Mouse (Mus musculus) liver, embryonic 14.5 days (tissue): ENCODE measurements around the gene Oosp1. TPM values are rescaled to one million over a fixed set of nuclear protein-coding genes. Genes with fewer than 3 reads are reported as not detected.

Experiments
- ATAC-seq: fragments of 200-750 bp; cut with Nextera tagmentation; 2 replicates; pipeline ENCODE4 v1.8.0; 2017; ENCODE audit warnings: moderate number of reproducible peaks, mild to moderate bottlenecking, moderate library complexity; ENCODE audit not compliant: insufficient read depth
- DNase-seq, 3 experiments: peaks; one replicate each; pipeline ENCODE4 v3.0.0-alpha.2; 2012 to 2013; ENCODE audit warnings: low read depth in 3 of 3, low spot score in 3 of 3
- H3K27ac ChIP-seq: fragments of 300-500 bp; sonication (generic); 2 replicates; pipeline ENCODE4 v1.5.1; 2014; ENCODE audit warnings: moderate library complexity, mild to moderate bottlenecking, control low read depth, inconsistent platforms
- H3K27me3 ChIP-seq: fragments of 300-500 bp; sonication (generic); 2 replicates; pipeline ENCODE4 v1.6.1; 2014; ENCODE audit warnings: mild to moderate bottlenecking, low read length, moderate library complexity; ENCODE audit not compliant: control insufficient read depth, insufficient read depth
- H3K36me3 ChIP-seq: fragments of 300-500 bp; sonication (generic); replicated peaks from 2 replicates; pipeline ENCODE4 v1.6.1; 2014; ENCODE audit warnings: low read depth; ENCODE audit not compliant: control insufficient read depth, insufficient read depth
- H3K4me1 ChIP-seq, 2 experiments: fragments of 200-500 bp in 1 of 2; fragments of 300-500 bp in 1 of 2; sonication (generic) in 1 of 2; replicated peaks; 2 replicates each; pipeline ENCODE4 v1.6.1; 2012 to 2014; ENCODE audit warnings: antibody characterized with exemption in 1 of 2, inconsistent platforms in 1 of 2, low read length in 1 of 2; ENCODE audit not compliant: control insufficient read depth in 2 of 2, insufficient read depth in 2 of 2
- H3K4me2 ChIP-seq: fragments of 300-500 bp; sonication (generic); 2 replicates; pipeline ENCODE4 v1.6.1; 2014; ENCODE audit warnings: low read depth, mild to moderate bottlenecking, control low read depth, moderate library complexity
- H3K4me3 ChIP-seq, 2 experiments: fragments of 200-500 bp in 1 of 2; fragments of 300-500 bp in 1 of 2; sonication (generic) in 1 of 2; 2 replicates each; pipeline ENCODE4 v1.5.1; 2012 to 2014; ENCODE audit warnings: low read depth in 2 of 2, low read length in 2 of 2, mild to moderate bottlenecking in 2 of 2, control low read depth in 1 of 2, inconsistent platforms in 1 of 2, moderate library complexity in 1 of 2; ENCODE audit not compliant: insufficient read depth in 1 of 2
- H3K9ac ChIP-seq: fragments of 300-500 bp; sonication (generic); replicated peaks from 2 replicates; pipeline ENCODE4 v1.6.1; 2014; ENCODE audit warnings: mild to moderate bottlenecking, control low read depth, moderate library complexity
- H3K9me3 ChIP-seq: fragments of 300-500 bp; sonication (generic); 2 replicates; pipeline ENCODE4 v1.6.1; 2016; ENCODE audit warnings: low read length, mixed read lengths; ENCODE audit not compliant: control insufficient read depth
- CTCF ChIP-seq: IDR thresholded peaks from 2 replicates; pipeline ENCODE4 v1.5.1; 2016; ENCODE audit warnings: antibody characterized with exemption, low read depth, control low read depth
- EP300 ChIP-seq: IDR thresholded peaks from 2 replicates; pipeline ENCODE4 v1.6.1; 2016; ENCODE audit warnings: antibody characterized with exemption, low read depth
- WGBS: fragments of 180-500 bp; shearing (Covaris S2); extraction: QIAGEN DNeasy Blood & Tissue Kit; methylation state at CpG from one replicate; pipeline ENCODE4 v1.1.7; 2014; ENCODE audit not compliant: insufficient replicate concordance; 5-methylcytosine and 5-hydroxymethylcytosine counted together
- polyA plus RNA-seq, 2 experiments: library from polyadenylated mRNA; depleted of rRNA in 1 of 2; stranded (reverse) in 1 of 2; unstranded in 1 of 2; fragments of >200 nt; fragmentation: Nextera tagmentation in 1 of 2; extraction: Ambion mirVana in 1 of 2; gene quantifications; 2 replicates each; pipeline versions ENCODE4 v1.2.1 to v1.2.3; 2012 to 2014

Gene Oosp1
- polyA plus RNA-seq, 2 experiments, result 0.08 to 0.22 TPM

- no peak for DNase-seq
- no peak overlapping the region for H3K4me3 ChIP-seq
- TF ChIP-seq CTCF (no peak), EP300 (no peak)
- WGBS, result 67% methylated on average over 6 of the region's 6 CpGs
- no peaks in the 10 kb centered on the region for H3K36me3 ChIP-seq
- H3K9me3 ChIP-seq, result no peaks in the 10 kb centered on the region
- H3K4me2 ChIP-seq, result no peak overlapping the region
- H3K9ac ChIP-seq, result no peak overlapping the region
- no peak for ATAC-seq
- H3K27ac ChIP-seq, result no peak overlapping the region
- peaks cover 11 to 16% of the 10 kb centered on the region in 2 experiments for H3K4me1 ChIP-seq
- no peaks in the 10 kb centered on the region for H3K27me3 ChIP-seq
Observed at GRCm38 (mm10) chr19:11724275-11724674, 33.3 kb upstream of the Oosp1 start.

DNA sequence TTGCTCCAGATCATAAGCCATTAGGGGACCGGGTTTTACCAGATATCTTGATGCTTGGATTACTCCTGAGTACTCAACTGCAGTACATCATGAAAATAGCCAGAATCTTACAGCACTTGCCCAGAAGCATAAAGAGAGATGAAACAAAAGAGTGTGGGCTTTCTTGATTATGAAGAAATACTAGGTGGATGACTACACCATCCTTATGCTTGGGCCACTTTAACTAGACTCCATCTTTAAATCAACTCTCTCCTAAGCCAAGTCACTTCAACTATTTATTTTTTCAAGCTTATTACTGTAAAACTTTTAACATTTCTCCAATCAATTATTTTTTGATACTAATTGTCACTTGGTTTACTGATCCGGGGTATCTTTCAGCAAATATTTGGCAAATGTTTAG, 32.9 kb upstream of the Oosp1 start:
- TF ChIP-seq EP300 (no peak), CTCF (no peak)
- Histone ChIP-seq H3K27ac (no peak overlapping the region), H3K9ac (no peak overlapping the region), H3K4me3 (no peak overlapping the region), H3K27me3 (no peaks in the 10 kb centered on the region), H3K9me3 (no peaks in the 10 kb centered on the region), H3K4me1 (peaks cover 11 to 15% of the 10 kb centered on the region in 2 experiments), H3K4me2 (no peak overlapping the region), H3K36me3 (no peaks in the 10 kb centered on the region)
- ATAC-seq (no peak), DNase-seq (no peak)
- 69% methylated on average over 2 of the region's 2 CpGs for WGBS

GRCm38 (mm10) chr19:11720071-11720470, 29.1 kb upstream of the Oosp1 start:
- no peak overlapping the region for H3K9ac ChIP-seq
- no peak for ATAC-seq
- no peak for TF ChIP-seq CTCF
- TF ChIP-seq EP300, result no peak
- no peak overlapping the region for H3K4me2 ChIP-seq
- H3K27ac ChIP-seq, result no peak overlapping the region
- no peaks in the 10 kb centered on the region for H3K9me3 ChIP-seq
- H3K4me1 ChIP-seq, result peaks cover 0 to 7% of the 10 kb centered on the region in 2 experiments; a peak in 2 of 4 replicates
- H3K36me3 ChIP-seq, result no peaks in the 10 kb centered on the region
- no peak overlapping the region for H3K4me3 ChIP-seq
- 36% methylated on average over 3 of the region's 3 CpGs for WGBS
- H3K27me3 ChIP-seq, result no peaks in the 10 kb centered on the region
- DNase-seq, result no peak

- Histone ChIP-seq H3K4me3 (no peak overlapping the region), H3K27ac (no peak overlapping the region), H3K27me3 (no peaks in the 10 kb centered on the region), H3K36me3 (no peaks in the 10 kb centered on the region), H3K9me3 (no peaks in the 10 kb centered on the region), H3K9ac (no peak overlapping the region), H3K4me2 (no peak overlapping the region), H3K4me1 (no peaks in the 10 kb centered on the region)
- TF ChIP-seq CTCF (no peak), EP300 (no peak)
- no peak for ATAC-seq
- WGBS, result 60% methylated on average over 4 of the region's 4 CpGs
- no peak for DNase-seq
Observed at GRCm38 (mm10) chr19:11712451-11712850, 21.5 kb upstream of the Oosp1 start.

GRCm38 (mm10) chr19:11698342-11698741, 7.4 kb upstream of the Oosp1 start:
- WGBS, result 79% methylated on average over 6 of the region's 6 CpGs
- H3K9ac ChIP-seq, result no peak overlapping the region
- no peaks in the 10 kb centered on the region for H3K36me3 ChIP-seq
- TF ChIP-seq EP300, result no peak
- TF ChIP-seq CTCF, result no peak
- no peaks in the 10 kb centered on the region for H3K9me3 ChIP-seq
- no peak for DNase-seq
- H3K27ac ChIP-seq, result no peak overlapping the region
- H3K4me1 ChIP-seq, result no peaks in the 10 kb centered on the region
- H3K4me2 ChIP-seq, result no peak overlapping the region
- ATAC-seq, result no peak
- H3K27me3 ChIP-seq, result no peaks in the 10 kb centered on the region
- no peak overlapping the region for H3K4me3 ChIP-seq
